Mouse (Mus musculus): Measurements from ENCODE around the gene Gm3629. TPM values are rescaled to one million over a fixed set of nuclear protein-coding genes. Genes with fewer than 3 reads are reported as not detected.
A peak's percentile ranks its signal among the peaks of the same experiment; 100 is the strongest.
"Not testable (repeated sequence)": the region's sequence is repeated elsewhere in the genome, so short reads cannot be mapped to it uniquely, and the experiment has no call there.

The Gm3629 gene
- polyA plus RNA-seq (2015; fragmentation: Nextera tagmentation; extraction: Ambion mirVana) = 0.09 and 0.14 TPM in 2 replicates

- H3K9me3 ChIP-seq; H3K4me2 ChIP-seq; H3K4me3 ChIP-seq (replicated peaks); H3K27me3 ChIP-seq (replicated peaks); H3K4me1 ChIP-seq; H3K9ac ChIP-seq; ATAC-seq (ENCODE audit: insufficient read depth, low FRiP score, low read depth); H3K27ac ChIP-seq; H3K36me3 ChIP-seq: not testable (repeated sequence)
- WGBS = 62% methylated on average over 1 of the region's 2 CpGs
Observed at GRCm38 (mm10) chr14:6590513-6590912, at the start of gene Gm3629. Gm3629 (minus strand) TSS chr14:6590613.

GRCm38 (mm10) chr14:6622318-6622717 lies 31.9 kb upstream of the Gm3629 start, which contains the start of gene Gm3460:
Gm3460 (minus strand) TSS chr14:6622418.
- H3K9ac ChIP-seq; ATAC-seq (ENCODE audit: insufficient read depth, low FRiP score, low read depth); H3K27ac ChIP-seq; H3K4me2 ChIP-seq; H3K9me3 ChIP-seq; H3K4me3 ChIP-seq (replicated peaks); H3K27me3 ChIP-seq (replicated peaks); H3K36me3 ChIP-seq; H3K4me1 ChIP-seq: not testable (repeated sequence)
- 75% methylated on average over 1 of the region's 2 CpGs for WGBS

GRCm38 (mm10) chr14:6606436-6606835 lies 16.0 kb upstream of the Gm3629 start:
- H3K4me1 ChIP-seq; H3K9ac ChIP-seq; ATAC-seq (ENCODE audit: insufficient read depth, low FRiP score, low read depth); H3K27me3 ChIP-seq (replicated peaks); H3K9me3 ChIP-seq; H3K4me2 ChIP-seq; H3K4me3 ChIP-seq (replicated peaks); H3K27ac ChIP-seq; H3K36me3 ChIP-seq: not testable (repeated sequence)
- no CpG with 5 or more reads among the region's 1 CpGs for WGBS

GRCm38 (mm10) chr14:6605004-6605403 lies 14.6 kb upstream of the Gm3629 start:
- not testable (repeated sequence) for H3K27ac ChIP-seq; H3K9ac ChIP-seq; H3K4me1 ChIP-seq; H3K36me3 ChIP-seq; H3K27me3 ChIP-seq (replicated peaks); H3K9me3 ChIP-seq; ATAC-seq (ENCODE audit: insufficient read depth, low FRiP score, low read depth)
- Histone ChIP-seq H3K4me2 (peak overlapping the region; percentile 71), H3K4me3 (replicated peaks) (peak overlapping the region; percentile 39)
- WGBS = 0% methylated on average over 13 of the region's 20 CpGs

- Histone ChIP-seq H3K4me3 (replicated peaks) (peak overlapping the region; percentile 39), H3K4me2 (peak overlapping the region; percentile 71)
- not testable (repeated sequence) for H3K27me3 ChIP-seq (replicated peaks); H3K9ac ChIP-seq; ATAC-seq (ENCODE audit: insufficient read depth, low FRiP score, low read depth); H3K9me3 ChIP-seq; H3K27ac ChIP-seq; H3K36me3 ChIP-seq; H3K4me1 ChIP-seq
- 7% methylated on average over 17 of the region's 20 CpGs for WGBS
Observed at GRCm38 (mm10) chr14:6604551-6604950, 14.1 kb upstream of the Gm3629 start.

GRCm38 (mm10) chr14:6537190-6537589 lies 53.2 kb downstream of the Gm3629 start, which contains the start of gene Gm8356:
Gm8356 (minus strand) TSS chr14:6537290.
- WGBS = 74% methylated on average over 1 of the region's 2 CpGs
- not testable (repeated sequence) for H3K4me3 ChIP-seq (replicated peaks); H3K9ac ChIP-seq; H3K27me3 ChIP-seq (replicated peaks); H3K4me2 ChIP-seq; H3K27ac ChIP-seq; H3K9me3 ChIP-seq; ATAC-seq (ENCODE audit: insufficient read depth, low FRiP score, low read depth); H3K36me3 ChIP-seq; H3K4me1 ChIP-seq

Other genes with a start within 250 kb of the Gm3629 start
- not detected in 2 replicates for gene Gm3618, start 246.9 kb downstream of the Gm3629 start, polyA plus RNA-seq (2015; fragmentation: Nextera tagmentation; extraction: Ambion mirVana)
- gene Gm16440, start 200.3 kb downstream of the Gm3629 start, polyA plus RNA-seq (2015; fragmentation: Nextera tagmentation; extraction: Ambion mirVana) = not detected in 2 replicates
- gene Gm3591, start 178.1 kb downstream of the Gm3629 start, polyA plus RNA-seq (2015; fragmentation: Nextera tagmentation; extraction: Ambion mirVana) = 0.62 and 0.71 TPM in 2 replicates
- not detected in 2 replicates for gene Gm3594, start 146.0 kb downstream of the Gm3629 start, polyA plus RNA-seq (2015; fragmentation: Nextera tagmentation; extraction: Ambion mirVana)
- not detected in 2 replicates for gene Gm8356, start 53.3 kb downstream of the Gm3629 start, polyA plus RNA-seq (2015; fragmentation: Nextera tagmentation; extraction: Ambion mirVana)
- gene Gm3460, start 31.8 kb upstream of the Gm3629 start, polyA plus RNA-seq (2015; fragmentation: Nextera tagmentation; extraction: Ambion mirVana) = not detected in 2 replicates
- gene Gm10251, start 93.6 kb upstream of the Gm3629 start, polyA plus RNA-seq (2015; fragmentation: Nextera tagmentation; extraction: Ambion mirVana) = 0.17 TPM in 1 of 2 replicates, not detected in the other
- gene Gm8050, start 129.6 kb upstream of the Gm3629 start, polyA plus RNA-seq (2015; fragmentation: Nextera tagmentation; extraction: Ambion mirVana) = not detected in 2 replicates
- gene Gm3636, start 151.7 kb upstream of the Gm3629 start, polyA plus RNA-seq (2015; fragmentation: Nextera tagmentation; extraction: Ambion mirVana) = 3.0 and 3.9 TPM in 2 replicates
- not detected in 2 replicates for gene Gm8362, start 183.8 kb upstream of the Gm3629 start, polyA plus RNA-seq (2015; fragmentation: Nextera tagmentation; extraction: Ambion mirVana)
- not detected in 2 replicates for gene Gm3642, start 249.7 kb upstream of the Gm3629 start, polyA plus RNA-seq (2015; fragmentation: Nextera tagmentation; extraction: Ambion mirVana)

Data from stomach, embryonic 15.5 days (tissue).